Mouse (Mus musculus): Measurements from ENCODE around the gene Olfr1411. TPM values are rescaled to one million over a fixed set of nuclear protein-coding genes. Genes with fewer than 3 reads are reported as not detected.
A peak's percentile ranks its signal among the peaks of the same experiment; 100 is the strongest.

The Olfr1411 gene
- polyA plus RNA-seq, 1 experiment from 2014 or later: not detected

DNA sequence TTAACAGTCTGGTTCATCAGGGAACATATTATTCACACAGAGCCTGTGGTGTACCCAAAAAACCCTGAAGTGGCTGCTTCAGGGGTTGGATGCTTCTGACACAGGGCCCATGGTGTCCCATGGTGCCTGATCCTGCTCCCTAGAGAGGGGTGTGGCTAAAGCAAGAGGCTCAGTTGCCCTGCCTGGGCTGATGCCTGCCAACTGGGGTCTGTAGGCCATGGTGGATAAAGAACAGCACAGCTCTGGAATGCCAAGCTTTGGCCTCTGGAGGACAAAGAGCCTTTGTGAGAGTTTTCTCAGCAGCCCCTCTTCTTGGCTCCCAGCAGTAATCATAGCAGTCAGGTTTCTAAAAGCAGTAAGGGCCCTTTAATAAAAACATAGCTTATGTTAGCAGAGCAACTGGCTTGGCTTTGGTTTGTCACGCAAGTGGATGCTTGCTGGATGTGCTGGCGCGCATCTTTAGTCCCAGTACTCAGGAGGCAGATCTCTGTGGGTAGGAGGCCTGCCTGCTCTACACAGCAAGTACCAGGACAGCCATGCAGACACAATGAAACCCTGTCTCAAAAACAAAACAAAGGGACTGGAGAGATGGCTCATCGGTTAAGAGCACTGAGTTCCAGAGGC lies 40.9 kb downstream of the Olfr1411 start:
- no peak for ATAC-seq (ENCODE audit: low read depth)
- H3K27ac ChIP-seq (ENCODE audit: low read length): no peak overlapping the region
- no peaks in the 10 kb centered on the region for H3K27me3 ChIP-seq (ENCODE audit: control insufficient read depth, insufficient read depth, low read depth, low read length)
- H3K9ac ChIP-seq (ENCODE audit: low read depth, low read length): no peak overlapping the region
- WGBS (ENCODE audit: insufficient replicate concordance): 73% methylated on average over 4 of the region's 4 CpGs
- no peak overlapping the region for H3K4me3 ChIP-seq (ENCODE audit: low read depth, low read length)
- no peaks in the 10 kb centered on the region for H3K4me1 ChIP-seq (ENCODE audit: control insufficient read depth, low read depth, low read length)
- no peaks in the 10 kb centered on the region; the same call in 1 of the 2 replicates for H3K36me3 ChIP-seq (ENCODE audit: control insufficient read depth, insufficient read depth)
- no peaks in the 10 kb centered on the region for H3K9me3 ChIP-seq (replicated peaks; ENCODE audit: control insufficient read depth, low read length)
- H3K4me2 ChIP-seq (ENCODE audit: low read depth, low read length): no peak overlapping the region

- WGBS (ENCODE audit: insufficient replicate concordance): 75% methylated on average over 8 of the region's 8 CpGs
- ATAC-seq (ENCODE audit: low read depth): no peak
- Histone ChIP-seq H3K27ac (ENCODE audit: low read length) (no peak overlapping the region), H3K27me3 (ENCODE audit: control insufficient read depth, insufficient read depth, low read depth, low read length) (no peaks in the 10 kb centered on the region), H3K9ac (ENCODE audit: low read depth, low read length) (no peak overlapping the region), H3K4me2 (ENCODE audit: low read depth, low read length) (no peak overlapping the region), H3K4me1 (ENCODE audit: control insufficient read depth, low read depth, low read length) (peaks cover 7% of the 10 kb centered on the region), H3K4me3 (ENCODE audit: low read depth, low read length) (no peak overlapping the region), H3K9me3 (replicated peaks; ENCODE audit: control insufficient read depth, low read length) (no peaks in the 10 kb centered on the region), H3K36me3 (ENCODE audit: control insufficient read depth, insufficient read depth) (no peaks in the 10 kb centered on the region; the same call in 1 of the 2 replicates)
Observed at GRCm38 (mm10) chr1:92636015-92636414, 41.8 kb downstream of the Olfr1411 start.

DNA sequence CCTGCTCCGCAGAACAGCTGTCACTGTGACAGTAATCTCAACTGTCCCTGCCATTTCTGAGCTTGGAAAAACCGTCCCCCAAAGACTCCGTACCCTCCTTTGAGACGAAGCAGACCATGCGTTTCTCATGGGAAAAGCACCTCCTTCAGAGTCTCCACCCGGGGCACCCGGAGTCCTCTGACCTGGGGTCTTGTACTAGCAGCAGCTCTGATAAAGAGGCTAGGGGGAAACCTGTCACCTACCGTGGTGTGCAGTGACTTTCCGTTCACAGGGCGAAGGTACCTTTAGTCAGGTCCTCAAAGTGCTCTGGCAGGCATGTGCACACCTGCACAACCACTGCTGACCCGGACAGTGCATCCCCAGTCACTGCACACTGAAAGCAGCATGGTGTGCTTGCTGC lies 42.5 kb downstream of the Olfr1411 start:
- Histone ChIP-seq H3K27ac (ENCODE audit: low read length) (no peak overlapping the region), H3K36me3 (ENCODE audit: control insufficient read depth, insufficient read depth) (no peaks in the 10 kb centered on the region; the same call in 1 of the 2 replicates), H3K4me2 (ENCODE audit: low read depth, low read length) (no peak overlapping the region), H3K4me1 (ENCODE audit: control insufficient read depth, low read depth, low read length) (peaks cover 7% of the 10 kb centered on the region), H3K4me3 (ENCODE audit: low read depth, low read length) (no peak overlapping the region), H3K9ac (ENCODE audit: low read depth, low read length) (no peak overlapping the region), H3K27me3 (ENCODE audit: control insufficient read depth, insufficient read depth, low read depth, low read length) (no peaks in the 10 kb centered on the region), H3K9me3 (replicated peaks; ENCODE audit: control insufficient read depth, low read length) (no peaks in the 10 kb centered on the region)
- WGBS (ENCODE audit: insufficient replicate concordance): 81% methylated on average over 11 of the region's 11 CpGs
- ATAC-seq (ENCODE audit: low read depth): no peak

GRCm38 (mm10) chr1:92637501-92638172 lies 43.4 kb downstream of the Olfr1411 start:
- WGBS (ENCODE audit: insufficient replicate concordance): 75% methylated on average over 15 of the region's 15 CpGs
- no peaks in the 10 kb centered on the region; the same call in 1 of the 2 replicates for H3K36me3 ChIP-seq (ENCODE audit: control insufficient read depth, insufficient read depth)
- no peak overlapping the region for H3K9ac ChIP-seq (ENCODE audit: low read depth, low read length)
- no peak for ATAC-seq (ENCODE audit: low read depth)
- no peaks in the 10 kb centered on the region for H3K27me3 ChIP-seq (ENCODE audit: control insufficient read depth, insufficient read depth, low read depth, low read length)
- H3K4me2 ChIP-seq (ENCODE audit: low read depth, low read length): no peak overlapping the region
- no peaks in the 10 kb centered on the region for H3K9me3 ChIP-seq (replicated peaks; ENCODE audit: control insufficient read depth, low read length)
- H3K27ac ChIP-seq (ENCODE audit: low read length): no peak overlapping the region
- H3K4me1 ChIP-seq (ENCODE audit: control insufficient read depth, low read depth, low read length): peaks cover 13% of the 10 kb centered on the region
- no peak overlapping the region for H3K4me3 ChIP-seq (ENCODE audit: low read depth, low read length)

GRCm38 (mm10) chr1:92638181-92638580 lies 44.0 kb downstream of the Olfr1411 start:
- Histone ChIP-seq H3K36me3 (ENCODE audit: control insufficient read depth, insufficient read depth) (no peaks in the 10 kb centered on the region; the same call in 1 of the 2 replicates), H3K4me3 (ENCODE audit: low read depth, low read length) (no peak overlapping the region), H3K27me3 (ENCODE audit: control insufficient read depth, insufficient read depth, low read depth, low read length) (no peaks in the 10 kb centered on the region), H3K4me2 (ENCODE audit: low read depth, low read length) (no peak overlapping the region), H3K9ac (ENCODE audit: low read depth, low read length) (no peak overlapping the region), H3K4me1 (ENCODE audit: control insufficient read depth, low read depth, low read length) (peaks cover 13% of the 10 kb centered on the region), H3K27ac (ENCODE audit: low read length) (no peak overlapping the region), H3K9me3 (replicated peaks; ENCODE audit: control insufficient read depth, low read length) (no peaks in the 10 kb centered on the region)
- 82% methylated on average over 3 of the region's 3 CpGs for WGBS (ENCODE audit: insufficient replicate concordance)
- ATAC-seq (ENCODE audit: low read depth): no peak

DNA sequence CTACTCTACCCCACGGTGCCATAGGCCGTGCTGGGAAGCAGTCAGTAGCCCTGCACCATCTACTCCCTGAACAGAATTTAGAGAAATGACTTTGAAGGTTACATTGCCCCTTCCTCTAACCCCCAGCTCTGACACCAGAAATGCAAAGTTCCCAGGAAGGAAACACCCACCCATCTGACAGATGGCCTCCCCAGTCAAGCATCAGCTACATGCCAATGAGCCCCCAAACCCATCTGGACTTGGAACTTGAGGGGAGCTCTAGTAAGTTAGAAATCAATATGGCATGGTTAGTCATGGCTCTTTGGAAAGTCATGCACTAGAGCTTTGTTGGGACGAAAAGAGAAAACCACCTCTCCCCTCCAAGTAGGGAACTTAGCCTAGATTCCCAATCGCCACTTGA lies 44.5 kb downstream of the Olfr1411 start:
- H3K4me3 ChIP-seq (ENCODE audit: low read depth, low read length): no peak overlapping the region
- H3K9me3 ChIP-seq (replicated peaks; ENCODE audit: control insufficient read depth, low read length): no peaks in the 10 kb centered on the region
- 79% methylated on average over 4 of the region's 4 CpGs for WGBS (ENCODE audit: insufficient replicate concordance)
- no peak for ATAC-seq (ENCODE audit: low read depth)
- no peaks in the 10 kb centered on the region for H3K27me3 ChIP-seq (ENCODE audit: control insufficient read depth, insufficient read depth, low read depth, low read length)
- H3K36me3 ChIP-seq (ENCODE audit: control insufficient read depth, insufficient read depth): no peaks in the 10 kb centered on the region; the same call in 1 of the 2 replicates
- H3K4me1 ChIP-seq (ENCODE audit: control insufficient read depth, low read depth, low read length): peaks cover 13% of the 10 kb centered on the region
- no peak overlapping the region for H3K9ac ChIP-seq (ENCODE audit: low read depth, low read length)
- H3K4me2 ChIP-seq (ENCODE audit: low read depth, low read length): no peak overlapping the region
- H3K27ac ChIP-seq (ENCODE audit: low read length): no peak overlapping the region

DNA sequence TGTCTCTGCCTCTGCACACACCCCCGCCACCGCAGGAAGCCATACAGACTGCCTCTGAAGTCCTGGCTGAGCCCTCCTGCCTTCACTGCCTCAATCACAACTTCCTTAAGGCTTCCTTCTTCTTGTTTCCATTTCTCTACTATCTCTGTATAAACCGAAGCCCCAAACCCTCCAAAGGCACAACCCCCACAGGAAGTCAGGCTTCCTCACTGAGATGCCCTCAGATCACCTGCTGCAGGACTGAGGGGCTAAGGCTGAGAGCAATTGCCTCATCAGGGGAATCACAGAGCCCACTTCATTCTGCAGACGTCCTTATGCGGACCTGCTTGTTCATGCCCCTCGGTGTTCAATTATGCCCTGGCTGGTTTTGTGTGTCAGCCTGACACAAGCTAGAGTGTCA lies 46.2 kb downstream of the Olfr1411 start:
- Histone ChIP-seq H3K27ac (ENCODE audit: low read length) (0 out of 2 replicates have a peak overlapping the region, but pooled peaks have one; percentile 33), H3K4me3 (ENCODE audit: low read depth, low read length) (peak overlapping the region; percentile 88; the same call in 1 of the 2 replicates), H3K27me3 (ENCODE audit: control insufficient read depth, insufficient read depth, low read depth, low read length) (no peaks in the 10 kb centered on the region), H3K9me3 (replicated peaks; ENCODE audit: control insufficient read depth, low read length) (no peaks in the 10 kb centered on the region), H3K4me2 (ENCODE audit: low read depth, low read length) (peak overlapping the region; percentile 63), H3K4me1 (ENCODE audit: control insufficient read depth, low read depth, low read length) (peaks cover 13% of the 10 kb centered on the region), H3K9ac (ENCODE audit: low read depth, low read length) (no peak overlapping the region), H3K36me3 (ENCODE audit: control insufficient read depth, insufficient read depth) (no peaks in the 10 kb centered on the region; the same call in 1 of the 2 replicates)
- ATAC-seq (ENCODE audit: low read depth): no peak
- WGBS (ENCODE audit: insufficient replicate concordance): 34% methylated on average over 6 of the region's 6 CpGs

DNA sequence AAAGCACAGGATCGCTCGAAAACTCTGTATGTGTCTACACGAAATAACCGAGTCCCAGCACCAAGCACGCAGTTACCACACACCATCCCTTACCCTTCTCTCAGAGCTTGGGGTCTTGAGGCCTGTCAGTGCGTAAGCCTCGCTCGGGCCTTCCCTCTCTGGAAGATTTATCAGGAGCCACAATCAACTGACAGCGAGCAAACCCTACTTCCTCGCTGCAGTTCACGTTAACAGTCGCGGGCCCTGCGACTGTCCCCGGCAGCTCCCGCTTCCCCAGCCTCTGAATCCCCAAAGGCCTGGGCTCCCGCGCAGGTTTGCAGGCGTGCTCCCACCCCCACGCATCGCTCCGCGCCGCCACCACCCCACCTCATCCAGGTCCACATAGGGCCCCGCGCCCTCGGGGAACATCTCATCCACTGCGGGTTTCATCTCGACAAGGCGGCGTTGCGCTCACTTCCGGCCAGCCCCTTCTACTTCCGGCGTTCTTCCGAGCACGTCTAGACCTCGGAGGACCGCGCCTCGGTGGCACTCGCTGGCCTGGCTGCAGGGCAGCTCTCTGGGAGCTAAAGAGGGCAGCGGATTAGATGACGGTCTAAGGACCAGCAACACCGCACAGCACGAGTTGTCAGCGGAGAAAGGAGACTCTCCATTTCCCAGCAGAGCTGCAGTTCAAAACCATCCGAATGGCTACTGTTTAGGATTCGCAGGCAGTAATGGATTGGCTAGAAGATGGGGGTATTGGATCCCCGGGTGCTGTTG lies 47.5 kb downstream of the Olfr1411 start, which contains the start of gene Cops9:
Gene Cops9, minus strand, starts transcription at position 472 of the 759 bp plus-strand sequence.
- H3K4me3 ChIP-seq (ENCODE audit: low read depth, low read length): peak within 1 kb of the TSS; percentile 88
- no peaks in the 10 kb centered on the region; the same call in 1 of the 2 replicates for H3K36me3 ChIP-seq (ENCODE audit: control insufficient read depth, insufficient read depth)
- peak within 1 kb of the TSS; percentile 63 for H3K4me2 ChIP-seq (ENCODE audit: low read depth, low read length)
- no peaks in the 10 kb centered on the region for H3K9me3 ChIP-seq (replicated peaks; ENCODE audit: control insufficient read depth, low read length)
- peak within 1 kb of the TSS; percentile 48; the same call in 1 of the 2 replicates for H3K27ac ChIP-seq (ENCODE audit: low read length)
- peak; percentile 91 for ATAC-seq (ENCODE audit: low read depth)
- 2% methylated on average over 50 of the region's 50 CpGs for WGBS (ENCODE audit: insufficient replicate concordance)
- no peaks in the 10 kb centered on the region for H3K27me3 ChIP-seq (ENCODE audit: control insufficient read depth, insufficient read depth, low read depth, low read length)
- peaks cover 13% of the 10 kb centered on the region for H3K4me1 ChIP-seq (ENCODE audit: control insufficient read depth, low read depth, low read length)
- H3K9ac ChIP-seq (ENCODE audit: low read depth, low read length): peak within 1 kb of the TSS; percentile 90
